Mouse (Mus musculus) large intestine, adult 2 months (tissue): ENCODE results near the gene Mdp1. TPM values are rescaled to one million over a fixed set of nuclear protein-coding genes. Genes with fewer than 3 reads are reported as not detected.

Source experiments
- DNase-seq: peaks from one replicate; pipeline ENCODE4 v3.0.0-alpha.2; 2012; ENCODE audit warnings: low read depth, low spot score
- WGBS: fragments of 180-500 bp; shearing (Covaris S2); methylation state at CpG from one replicate; pipeline ENCODE4 v1.1.7; 2018; 5-methylcytosine and 5-hydroxymethylcytosine counted together
- polyA plus RNA-seq: library from polyadenylated mRNA; depleted of rRNA; stranded (reverse); fragments of >200 nt; gene quantifications from 2 replicates; pipeline ENCODE4 v1.2.3, GENCODE M21; 2012; rRNA removed

Gene Mdp1
- polyA plus RNA-seq = 44.6 and 50.6 TPM in 2 replicates

DNA sequence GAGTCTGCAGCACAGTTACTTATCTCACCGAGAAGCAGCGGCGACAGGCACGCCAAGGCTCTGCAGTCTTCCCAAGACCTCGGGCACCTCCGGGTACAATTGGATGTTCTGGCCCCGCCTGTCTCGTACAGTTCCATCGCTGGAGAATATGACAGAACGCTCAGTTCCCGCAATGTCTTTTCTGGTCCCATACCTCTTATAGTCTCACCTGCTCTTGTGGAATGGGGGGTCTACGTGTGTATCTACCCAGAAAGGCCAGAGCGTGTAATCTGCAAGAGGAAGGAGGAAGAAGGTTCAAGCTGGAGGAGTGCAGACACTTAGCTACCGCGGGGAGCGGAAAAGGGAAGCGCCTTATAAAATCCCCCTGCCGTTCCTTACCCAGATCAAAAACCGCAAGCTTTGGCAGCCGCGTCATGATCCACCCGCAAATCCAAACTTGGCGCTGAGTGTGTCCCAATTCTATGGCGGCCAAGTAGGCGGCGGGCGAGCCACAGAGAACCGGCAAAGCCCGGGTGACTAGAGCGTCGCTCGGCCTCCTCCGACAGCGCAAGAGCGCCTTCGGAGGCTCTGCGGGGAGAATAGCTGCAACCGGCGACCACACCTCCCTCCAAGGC lies at the start of gene Mdp1:
TSS of gene Mdp1 (minus strand) at position 549 of the 614 bp plus-strand sequence.
- no peak for DNase-seq
- WGBS = under 1% methylated on average over 39 of the region's 39 CpGs

DNA sequence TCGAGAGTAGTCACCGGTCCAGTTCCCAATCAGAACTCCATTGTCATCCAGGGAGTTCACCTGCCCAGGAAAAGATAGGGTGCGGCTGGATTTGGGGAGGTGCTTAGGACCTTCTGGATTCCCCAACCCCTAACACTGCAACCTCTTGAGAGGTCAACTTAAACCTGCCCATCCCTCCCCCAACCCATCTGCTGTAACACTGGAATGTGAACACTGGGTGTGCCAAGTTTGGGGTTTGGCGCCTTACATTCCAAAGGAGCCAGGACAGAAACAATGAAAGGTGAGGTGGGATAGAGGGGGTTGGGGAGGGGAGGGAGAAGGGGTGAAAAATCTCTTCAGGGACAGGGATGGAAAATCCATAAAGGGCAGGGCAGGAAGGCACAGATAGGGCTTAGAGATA lies 49.2 kb upstream of the Mdp1 start:
- 77% methylated on average over 4 of the region's 4 CpGs for WGBS

GRCm38 (mm10) chr14:55707397-55707796 lies 47.1 kb upstream of the Mdp1 start:
- 91% methylated on average over 5 of the region's 5 CpGs for WGBS
- DNase-seq = no peak

More for the DNA sequence above, 49.2 kb upstream of the Mdp1 start:
- DNase-seq = no peak

GRCm38 (mm10) chr14:55706051-55706600 lies 45.8 kb upstream of the Mdp1 start:
- WGBS = 89% methylated on average over 8 of the region's 8 CpGs
- no peak for DNase-seq

DNA sequence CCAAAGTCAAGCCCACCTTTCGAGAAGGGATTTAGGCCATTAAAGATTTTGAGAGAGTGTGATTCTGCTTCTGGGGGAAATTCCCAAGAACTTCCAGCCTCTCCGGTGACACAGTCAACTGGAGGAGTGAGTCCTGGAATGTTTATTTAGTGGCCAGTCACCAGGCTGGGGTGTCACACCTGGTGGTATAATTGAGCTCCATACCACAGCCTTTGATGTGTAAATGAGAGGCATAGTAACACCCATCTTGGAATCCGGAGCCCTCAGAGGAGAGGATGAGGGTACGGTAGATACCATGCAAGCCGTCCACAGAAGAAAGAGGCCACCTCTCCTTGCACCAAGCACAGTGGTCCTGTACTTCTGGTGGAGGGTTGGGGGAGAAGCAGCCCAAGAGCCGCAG lies 42.5 kb upstream of the Mdp1 start:
- DNase-seq = no peak
- 40% methylated on average over 6 of the region's 6 CpGs for WGBS

DNA sequence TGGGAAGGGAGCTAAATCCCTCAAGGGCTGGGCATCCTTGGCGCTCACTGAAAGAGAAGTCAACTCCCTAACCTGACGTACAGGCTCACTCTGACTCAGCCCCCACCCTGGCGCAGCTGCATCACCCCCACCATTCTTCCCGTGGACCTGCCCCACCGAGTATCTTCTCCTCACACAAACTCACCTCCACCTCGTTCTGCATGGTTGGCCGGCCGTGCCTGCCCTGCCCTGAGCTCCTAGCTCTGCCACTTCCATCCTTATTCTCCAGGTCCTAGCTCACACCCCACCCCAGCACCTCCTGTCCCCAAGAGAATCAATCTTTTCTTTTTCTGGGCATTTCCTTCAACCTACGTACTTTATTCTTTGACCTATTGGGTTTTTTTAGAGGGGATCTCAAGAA lies 40.8 kb upstream of the Mdp1 start:
- WGBS = 59% methylated on average over 9 of the region's 9 CpGs
- no peak for DNase-seq

- 73% methylated on average over 4 of the region's 4 CpGs for WGBS
- no peak for DNase-seq
These were observed 36.9 kb upstream of the Mdp1 start for GRCm38 (mm10) chr14:55697226-55697625.

DNA sequence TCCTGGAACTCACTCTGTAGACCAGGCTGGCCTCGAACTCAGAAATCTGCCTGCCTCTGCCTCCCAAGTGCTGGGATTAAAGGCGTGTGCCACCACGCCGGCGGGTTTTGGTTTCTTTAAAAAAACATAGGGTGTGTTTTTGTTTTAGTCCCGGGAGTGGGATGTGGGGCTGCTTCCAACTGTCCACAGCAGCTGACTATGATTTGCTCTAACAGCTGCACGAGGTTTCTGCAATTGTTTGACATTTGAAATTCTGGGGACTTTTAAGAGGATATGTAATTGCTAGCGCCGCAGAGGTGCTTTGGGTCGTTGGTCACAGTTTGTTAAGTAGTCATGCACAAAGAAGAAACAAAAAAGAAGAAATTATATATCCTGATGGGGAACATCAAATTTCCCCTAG lies 29.1 kb upstream of the Mdp1 start:
- DNase-seq = no peak
- 52% methylated on average over 10 of the region's 10 CpGs for WGBS

GRCm38 (mm10) chr14:55682118-55682493 lies 21.8 kb upstream of the Mdp1 start:
- no peak for DNase-seq
- WGBS = 2% methylated on average over 3 of the region's 3 CpGs

- WGBS = under 1% methylated on average over 66 of the region's 66 CpGs
- DNase-seq = peak; percentile 87
These were observed 21.1 kb upstream of the Mdp1 start, which contains the start of gene Tinf2 for GRCm38 (mm10) chr14:55681160-55682117. Gene Tinf2 (minus strand): TSS chr14:55681820.

- DNase-seq = no peak
- WGBS = 69% methylated on average over 4 of the region's 4 CpGs
These were observed 17.3 kb upstream of the Mdp1 start for GRCm38 (mm10) chr14:55677615-55678014.

DNA sequence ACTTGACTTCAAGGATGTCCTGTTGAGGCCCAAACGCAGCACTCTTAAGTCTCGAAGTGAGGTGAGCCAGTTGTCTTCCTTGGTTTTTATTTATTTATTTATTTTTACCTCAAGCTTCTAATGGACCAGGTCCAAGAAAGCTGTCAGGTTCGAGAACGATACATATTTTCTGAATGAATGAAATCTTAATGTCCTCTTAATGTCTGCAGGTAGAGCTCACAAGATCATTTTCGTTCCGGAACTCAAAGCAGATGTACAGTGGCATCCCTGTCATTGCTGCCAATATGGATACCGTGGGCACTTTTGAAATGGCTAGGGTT lies 12.4 kb upstream of the Mdp1 start:
- WGBS = 56% methylated on average over 7 of the region's 7 CpGs
- DNase-seq = no peak

GRCm38 (mm10) chr14:55671833-55672740 lies 11.8 kb upstream of the Mdp1 start, which contains the start of the genes Gmpr2 and Nedd8:
Gene Gmpr2 (plus strand): TSS chr14:55671941.
Gene Nedd8 (minus strand): TSS chr14:55672124.
- under 1% methylated on average over 38 of the region's 38 CpGs for WGBS
- peak; percentile 86 for DNase-seq

DNA sequence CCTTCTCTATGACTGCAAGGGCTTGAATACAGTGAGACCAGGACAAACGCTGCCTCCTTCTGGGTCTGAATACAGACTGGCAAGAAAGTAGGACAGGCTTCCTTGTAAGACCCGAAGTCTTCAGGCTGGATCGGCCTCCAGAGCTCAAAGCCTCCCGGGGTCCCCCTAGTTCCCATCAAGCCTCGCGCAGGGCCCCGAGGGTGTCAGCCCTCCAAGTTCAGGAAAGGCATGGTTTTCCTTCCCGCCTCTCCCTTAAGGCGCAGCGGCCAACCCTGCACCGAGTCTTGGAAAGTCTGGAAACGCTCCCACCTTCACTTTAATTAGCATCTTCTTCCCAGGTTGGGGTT lies 11.2 kb upstream of the Mdp1 start:
- DNase-seq = no peak
- WGBS = under 1% methylated on average over 12 of the region's 12 CpGs

- no peak for DNase-seq
- 47% methylated on average over 2 of the region's 2 CpGs for WGBS
These were observed 328 bp upstream of the Mdp1 start for GRCm38 (mm10) chr14:55660636-55661035.

DNA sequence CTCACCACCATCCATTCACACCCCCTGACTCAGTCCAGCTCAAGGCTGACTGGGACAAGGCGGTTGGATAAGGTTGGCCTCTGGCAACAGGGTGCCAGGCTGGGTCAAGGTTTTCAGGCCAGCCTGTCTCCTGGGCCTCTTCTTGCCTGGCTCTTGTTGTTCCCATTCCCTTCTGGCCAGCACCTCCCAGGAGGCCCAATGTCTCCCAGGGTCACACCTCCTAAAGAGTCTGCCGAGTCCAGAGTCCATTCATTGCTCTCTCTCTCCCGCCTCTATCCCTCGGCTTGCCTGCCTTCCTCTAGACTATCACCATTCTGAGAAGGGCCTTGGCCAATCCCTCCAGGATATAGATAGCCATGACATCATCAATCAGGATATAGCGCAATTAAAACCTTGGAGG lies 2.3 kb downstream of the Mdp1 start:
- peak; percentile 90 for DNase-seq
- 39% methylated on average over 5 of the region's 5 CpGs for WGBS

GRCm38 (mm10) chr14:55656935-55657334 lies 3.4 kb downstream of the Mdp1 start:
- no peak for DNase-seq
- WGBS = 82% methylated on average over 3 of the region's 3 CpGs

DNA sequence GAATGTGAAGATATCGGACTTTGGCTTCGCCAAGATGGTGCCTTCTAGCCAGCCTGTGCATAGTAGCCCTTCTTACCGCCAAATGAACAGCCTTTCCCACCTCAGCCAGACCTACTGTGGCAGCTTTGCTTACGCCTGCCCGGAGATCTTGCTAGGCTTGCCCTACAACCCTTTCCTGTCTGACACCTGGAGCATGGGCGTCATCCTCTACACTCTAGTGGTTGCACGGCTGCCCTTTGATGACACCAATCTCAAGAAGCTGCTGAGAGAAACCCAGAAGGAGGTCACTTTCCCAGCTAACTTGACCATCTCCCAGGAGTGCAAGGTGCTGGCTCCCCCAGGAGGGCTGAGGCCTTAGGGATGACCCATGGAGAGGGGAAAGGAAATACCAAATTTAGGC lies 8.8 kb downstream of the Mdp1 start:
- DNase-seq = no peak
- 88% methylated on average over 7 of the region's 7 CpGs for WGBS

DNA sequence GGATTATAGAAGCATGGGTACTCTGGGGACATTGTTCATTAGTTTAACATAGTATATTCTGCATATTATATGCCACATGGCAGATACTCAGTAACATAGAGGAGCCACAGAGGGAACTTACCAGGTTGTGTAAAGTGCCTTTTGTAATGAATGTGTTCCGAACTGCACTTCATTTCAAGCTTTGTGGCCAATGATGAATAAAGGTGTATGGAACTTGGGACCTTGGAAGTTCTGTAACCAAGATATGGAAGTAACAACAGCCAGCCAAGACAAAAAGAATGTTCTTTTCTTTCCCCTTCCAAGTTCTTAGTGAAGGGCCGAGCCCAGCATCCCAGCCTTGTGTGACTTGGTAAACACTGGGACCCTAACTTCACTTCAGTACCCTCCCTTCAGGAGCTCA lies 10.4 kb downstream of the Mdp1 start, which contains the start of gene Tssk4:
TSS of gene Tssk4 (plus strand) at position 301 of the 400 bp plus-strand sequence.
- 94% methylated on average over 2 of the region's 2 CpGs for WGBS
- no peak for DNase-seq
